Mouse (Mus musculus): ENCODE measurements around the gene Rap1gap.

Rap1gap gene

GRCm38 (mm10) chr4:137722692-137723427 lies 58.3 kb downstream of the Rap1gap start:
- peak; percentile 57 for DNase-seq (ENCODE audit: low spot score)

GRCm38 (mm10) chr4:137723527-137723926 lies 59.0 kb downstream of the Rap1gap start:
- no peak for DNase-seq (ENCODE audit: low spot score)

- DNase-seq (ENCODE audit: low spot score): no peak
Observed at GRCm38 (mm10) chr4:137724212-137724611, 59.7 kb downstream of the Rap1gap start.

GRCm38 (mm10) chr4:137724766-137725165 lies 60.2 kb downstream of the Rap1gap start:
- no peak for DNase-seq (ENCODE audit: low spot score)

- no peak for DNase-seq (ENCODE audit: low spot score)
Observed at GRCm38 (mm10) chr4:137725541-137726145, 61.1 kb downstream of the Rap1gap start.

GRCm38 (mm10) chr4:137726739-137727505 lies 62.4 kb downstream of the Rap1gap start:
- no peak for DNase-seq (ENCODE audit: low spot score)

GRCm38 (mm10) chr4:137727506-137728187 lies 63.1 kb downstream of the Rap1gap start:
- no peak for DNase-seq (ENCODE audit: low spot score)

- DNase-seq (ENCODE audit: low spot score): no peak
Observed at GRCm38 (mm10) chr4:137728399-137729154, 64.1 kb downstream of the Rap1gap start.

- no peak for DNase-seq (ENCODE audit: low spot score)
Observed at GRCm38 (mm10) chr4:137729155-137729855, 64.8 kb downstream of the Rap1gap start.

- peak; percentile 87 for DNase-seq (ENCODE audit: low spot score)
Observed at GRCm38 (mm10) chr4:137730134-137730533, 65.6 kb downstream of the Rap1gap start.

GRCm38 (mm10) chr4:137730757-137731156 lies 66.2 kb downstream of the Rap1gap start:
- DNase-seq (ENCODE audit: low spot score): no peak

GRCm38 (mm10) chr4:137731891-137732290 lies 67.4 kb downstream of the Rap1gap start:
- DNase-seq (ENCODE audit: low spot score): no peak

GRCm38 (mm10) chr4:137732361-137732760 lies 67.8 kb downstream of the Rap1gap start:
- DNase-seq (ENCODE audit: low spot score): no peak

GRCm38 (mm10) chr4:137732962-137733361 lies 68.4 kb downstream of the Rap1gap start:
- no peak for DNase-seq (ENCODE audit: low spot score)

GRCm38 (mm10) chr4:137733459-137733858 lies 68.9 kb downstream of the Rap1gap start:
- no peak for DNase-seq (ENCODE audit: low spot score)

GRCm38 (mm10) chr4:137736220-137736701 lies 71.7 kb downstream of the Rap1gap start:
- no peak for DNase-seq (ENCODE audit: low spot score)

- no peak for DNase-seq (ENCODE audit: low spot score)
Observed at GRCm38 (mm10) chr4:137737760-137738159, 73.2 kb downstream of the Rap1gap start.

- DNase-seq (ENCODE audit: low spot score): no peak
Observed at GRCm38 (mm10) chr4:137739151-137739923, 74.8 kb downstream of the Rap1gap start.

GRCm38 (mm10) chr4:137740350-137740749 lies 75.8 kb downstream of the Rap1gap start:
- DNase-seq (ENCODE audit: low spot score): no peak

GRCm38 (mm10) chr4:137743791-137744190 lies 79.3 kb downstream of the Rap1gap start:
- no peak for DNase-seq (ENCODE audit: low spot score)

Measured in ovary, postnatal 10 days (tissue).